Mouse (Mus musculus) cerebellum, adult 2 months (tissue): ENCODE data around the gene Jak1.

Experiments used
- CTCF ChIP-seq: fragments of 200-500 bp; IDR thresholded peaks from 2 replicates; pipeline ENCODE4 v1.5.1; 2011; ENCODE audit warnings: low read depth, mild to moderate bottlenecking, control low read depth, low read length, moderate library complexity, borderline replicate concordance; ENCODE audit not compliant: insufficient read depth
- POLR2A ChIP-seq: fragments of 200-500 bp; IDR thresholded peaks from 2 replicates; pipeline ENCODE4 v1.6.1; 2011; ENCODE audit warnings: low read length, control low read depth, borderline replicate concordance; ENCODE audit not compliant: insufficient read depth

DNA sequence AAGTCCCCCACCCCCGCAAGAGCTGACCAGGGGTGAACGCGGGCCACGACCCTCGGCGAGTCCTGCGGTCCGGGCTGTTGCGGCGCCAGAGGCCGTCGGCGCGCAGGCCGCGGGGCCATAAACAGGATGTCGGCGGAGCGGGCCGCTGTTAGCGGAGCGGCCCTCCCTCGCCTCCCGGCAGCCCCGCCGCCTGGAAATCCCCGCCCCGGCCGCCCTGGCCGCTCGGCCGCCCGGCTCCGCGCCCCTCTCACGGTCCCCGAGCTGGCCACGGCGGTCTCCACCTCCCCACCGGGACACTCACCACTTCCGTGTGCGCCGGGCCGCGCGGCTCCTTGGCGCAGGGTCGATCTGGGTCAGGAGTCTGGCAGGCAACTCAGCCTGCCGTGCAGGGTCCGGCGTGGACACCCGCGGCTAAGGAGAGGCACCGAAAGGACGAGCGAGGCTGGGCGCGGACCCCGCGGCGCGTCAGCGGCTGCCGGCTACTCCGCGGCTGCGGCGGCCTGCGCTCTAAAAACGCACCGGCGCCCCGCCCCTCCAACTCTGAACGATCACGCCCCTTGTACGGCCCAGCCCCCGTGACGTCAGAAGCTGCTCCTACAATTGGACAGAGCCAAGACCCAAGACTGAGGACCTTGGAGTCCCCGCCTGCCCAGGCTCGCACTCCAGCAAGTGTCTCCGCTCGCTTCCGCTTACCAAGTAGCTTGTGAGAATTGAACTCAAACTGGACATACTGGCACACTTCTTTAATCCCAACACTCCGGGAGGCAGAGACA is at the start of gene Jak1:
- TF ChIP-seq POLR2A (peak; percentile 76), CTCF (no peak)
